ENCODE assay signal across 16 mouse cellular contexts in the genomic region with DNA sequence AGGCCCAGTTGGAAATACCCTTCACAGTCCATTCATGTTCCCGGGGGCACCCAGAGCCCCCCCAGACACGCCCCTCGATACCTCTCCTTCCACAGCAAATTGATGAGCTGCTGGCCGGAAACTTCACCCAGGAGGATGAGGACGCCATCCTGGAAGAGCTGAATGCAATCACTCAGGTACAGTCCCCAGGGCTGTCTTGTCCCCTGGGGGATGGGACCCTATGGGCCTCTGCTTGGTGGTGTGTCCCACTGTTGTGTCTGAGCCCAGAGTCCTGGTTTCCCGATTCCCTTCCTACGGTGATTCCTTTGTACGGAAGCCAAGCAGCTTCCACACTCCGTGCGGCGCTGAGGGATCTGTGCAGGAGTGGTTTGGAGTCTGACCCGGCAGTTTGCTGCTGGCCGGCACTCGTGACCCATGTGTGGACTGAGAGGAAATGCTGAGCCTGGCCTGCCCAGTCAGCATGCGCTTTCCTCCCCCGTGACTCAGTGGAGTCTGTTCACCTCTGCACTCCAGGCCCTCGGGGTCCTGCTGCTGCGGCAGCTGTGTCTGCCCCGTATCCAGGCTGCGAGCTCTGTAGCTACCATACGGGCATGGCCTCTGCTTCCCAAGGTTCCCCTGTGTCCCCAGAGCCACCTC. TPM values are rescaled to one million over a fixed set of nuclear protein-coding genes. Genes with fewer than 3 reads are reported as not detected.
A peak's percentile ranks its signal among the peaks of the same experiment; 100 is the strongest.
DNase-seq lines count a peak whose midpoint lies in the region; ATAC-seq and TF ChIP-seq lines count a peak whose summit lies in the region.
"Had no signal": no experiment of that assay in that cellular context is flagged by ENCODE, and none has a peak within 500 bp of the region (broad histone marks: within the 10 kb centered on the region; RNA-seq: fewer than 3 reads in every experiment).

No protein-coding gene starts in this region.

- H3K4me1 ChIP-seq in heart, embryonic 12.5 days (replicated peaks) = peaks cover 45% of the 10 kb centered on the region
- peaks cover 9% of the 10 kb centered on the region for H3K4me1 ChIP-seq in lung, embryonic 14.5 days (ENCODE audit: insufficient read depth)
- peaks cover 36% of the 10 kb centered on the region for H3K4me1 ChIP-seq in kidney, embryonic 16.5 days (ENCODE audit: insufficient read depth, low read length)
- H3K4me1 ChIP-seq in small intestine, adult 2 months (ENCODE audit: control insufficient read depth, insufficient read depth, insufficient read length, low read length) = peaks cover 32% of the 10 kb centered on the region

- 91% methylated on average over 21 of the region's 21 CpGs for WGBS in heart, embryonic 12.5 days
- WGBS in lung, embryonic 14.5 days = 88% methylated on average over 21 of the region's 21 CpGs
- 85% methylated on average over 21 of the region's 21 CpGs for WGBS in kidney, embryonic 16.5 days
- WGBS in small intestine, adult 2 months = 87% methylated on average over 21 of the region's 21 CpGs

- H3K9me3 ChIP-seq in heart, embryonic 12.5 days (replicated peaks) = no peaks in the 10 kb centered on the region
- H3K9me3 ChIP-seq in lung, embryonic 14.5 days (ENCODE audit: low read depth, low read length) = no peaks in the 10 kb centered on the region
- H3K9me3 ChIP-seq in kidney, embryonic 16.5 days (ENCODE audit: low read length) = no peaks in the 10 kb centered on the region
- H3K9me3 ChIP-seq: heart, embryonic 13.5 days; hindbrain, embryonic 10.5 days; limb, embryonic 15.5 days; midbrain, embryonic 15.5 days had no signal

- no peak overlapping the region for H3K27ac ChIP-seq in heart, embryonic 12.5 days (ENCODE audit: poor library complexity, severe bottlenecking)
- 0 out of 2 replicates have a peak overlapping the region, but pooled peaks have one; percentile 12 for H3K27ac ChIP-seq in lung, embryonic 14.5 days (ENCODE audit: low read depth)
- peak overlapping the region; percentile 87; the same call in 1 of the 2 replicates for H3K27ac ChIP-seq in kidney, embryonic 16.5 days (ENCODE audit: low read length)
- H3K27ac ChIP-seq in small intestine, adult 2 months (ENCODE audit: insufficient read depth, low read depth, low read length) = peak overlapping the region; percentile 99
- H3K27ac ChIP-seq: hindbrain, embryonic 10.5 days; limb, embryonic 15.5 days; midbrain, embryonic 15.5 days had no signal

- H3K9ac ChIP-seq in heart, embryonic 12.5 days = no peak overlapping the region
- no peak overlapping the region for H3K9ac ChIP-seq in lung, embryonic 14.5 days
- no peak overlapping the region for H3K9ac ChIP-seq in kidney, embryonic 16.5 days (replicated peaks; ENCODE audit: low read length)
- H3K9ac ChIP-seq: limb, embryonic 15.5 days; midbrain, embryonic 15.5 days had no signal

- peak; percentile 95 for DNase-seq in heart, adult 11 months
- no peak for DNase-seq in lung, embryonic 14.5 days
- DNase-seq in lung, postnatal 14 days = no peak
- DNase-seq in spleen, postnatal 10 days (ENCODE audit: low spot score in 2 of 2) = no peak
- DNase-seq: embryo, embryonic 11 days; right cerebral cortex, postnatal 25 days; thymus, adult 18-20 months had no signal

- H3K36me3 ChIP-seq in heart, embryonic 12.5 days = peaks cover 38% of the 10 kb centered on the region
- peaks cover 44% of the 10 kb centered on the region for H3K36me3 ChIP-seq in lung, embryonic 14.5 days (ENCODE audit: insufficient read depth)
- H3K36me3 ChIP-seq in kidney, embryonic 16.5 days (ENCODE audit: insufficient read depth, low read length) = peaks cover 27% of the 10 kb centered on the region
- H3K36me3 ChIP-seq in small intestine, adult 2 months (ENCODE audit: control insufficient read depth, insufficient read depth, low read length) = peaks cover 26% of the 10 kb centered on the region

- no peak overlapping the region for H3K4me2 ChIP-seq in heart, embryonic 12.5 days
- H3K4me2 ChIP-seq in lung, embryonic 14.5 days = 0 out of 2 replicates have a peak overlapping the region, but pooled peaks have one; percentile 12
- H3K4me2 ChIP-seq in kidney, embryonic 16.5 days (replicated peaks; ENCODE audit: low read depth, low read length) = peak overlapping the region; percentile 90; the same call in 1 of the 2 replicates
- H3K4me2 ChIP-seq: limb, embryonic 15.5 days; midbrain, embryonic 15.5 days had no signal

- H3K4me3 ChIP-seq in heart, embryonic 12.5 days = no peak overlapping the region
- no peak overlapping the region for H3K4me3 ChIP-seq in lung, embryonic 14.5 days (ENCODE audit: low read depth, low read length)
- no peak overlapping the region for H3K4me3 ChIP-seq in kidney, embryonic 16.5 days (ENCODE audit: low read length)
- peak overlapping the region; percentile 83 for H3K4me3 ChIP-seq in small intestine, adult 2 months (ENCODE audit: low read depth, low read length)
- H3K4me3 ChIP-seq: heart, embryonic 13.5 days; hindbrain, embryonic 10.5 days; limb, embryonic 15.5 days; midbrain, embryonic 15.5 days had no signal

- no peak for ATAC-seq in heart, embryonic 12.5 days (ENCODE audit: insufficient number of reproducible peaks, low FRiP score)
- ATAC-seq in lung, embryonic 14.5 days (ENCODE audit: insufficient read depth) = no peak
- ATAC-seq in kidney, embryonic 16.5 days (ENCODE audit: low FRiP score, low TSS enrichment) = no peak
- no peak for ATAC-seq in cerebellum, adult (ENCODE audit: insufficient number of reproducible peaks, low FRiP score, low TSS enrichment)
- ATAC-seq: forebrain, embryonic 14.5 days; midbrain, embryonic 15.5 days had no signal

- no peak for TF ChIP-seq CTCF in lung, embryonic 14.5 days (IDR thresholded peaks at IDR 0.05; ENCODE audit: low read depth)
- no peak for TF ChIP-seq CTCF in small intestine, adult 2 months (IDR thresholded peaks at IDR 0.05; ENCODE audit: extremely low read depth, insufficient read length, insufficient replicate concordance, low read depth, low read length)

- H3K27me3 ChIP-seq in heart, embryonic 12.5 days (replicated peaks) = no peaks in the 10 kb centered on the region
- H3K27me3 ChIP-seq in lung, embryonic 14.5 days (ENCODE audit: insufficient read depth, low read length) = no peaks in the 10 kb centered on the region
- H3K27me3 ChIP-seq in kidney, embryonic 16.5 days (ENCODE audit: insufficient read depth, low read length) = no peaks in the 10 kb centered on the region
- no peaks in the 10 kb centered on the region for H3K27me3 ChIP-seq in small intestine, adult 2 months (ENCODE audit: control insufficient read depth, insufficient read depth, low read length)
- H3K27me3 ChIP-seq: heart, embryonic 13.5 days; limb, embryonic 15.5 days; midbrain, embryonic 15.5 days had no signal

- no peak for TF ChIP-seq POLR2A in small intestine, adult 2 months (IDR thresholded peaks at IDR 0.05; ENCODE audit: low read depth, low read length)

RNA-seq across cellular contexts. Expression of a gene that starts 3.7 kb away (rescaled TPM):
- polyA plus RNA-seq in heart, embryonic 12.5 days (2016; fragmentation: Nextera tagmentation; extraction: Ambion mirVana) = 67.8 and 70.4 TPM in 2 replicates
- polyA plus RNA-seq in lung, embryonic 14.5 days (2014; fragmentation: Nextera tagmentation; extraction: Ambion mirVana) = 94.3 and 104 TPM in 2 replicates
- 110 and 114 TPM in 2 replicates for polyA plus RNA-seq in kidney, embryonic 16.5 days (2015; fragmentation: Nextera tagmentation; extraction: Ambion mirVana)
- 69.0 and 137 TPM in 2 replicates for polyA plus RNA-seq in small intestine, adult 2 months (2012; rRNA removed)

RNA-seq across cellular contexts. Expression of a gene that starts 25.6 kb away (rescaled TPM):
- 15.6 and 16.4 TPM in 2 replicates for polyA plus RNA-seq in heart, embryonic 12.5 days (2016; fragmentation: Nextera tagmentation; extraction: Ambion mirVana)
- polyA plus RNA-seq in lung, embryonic 14.5 days (2014; fragmentation: Nextera tagmentation; extraction: Ambion mirVana) = 20.4 and 20.5 TPM in 2 replicates
- 22.8 and 25.3 TPM in 2 replicates for polyA plus RNA-seq in kidney, embryonic 16.5 days (2015; fragmentation: Nextera tagmentation; extraction: Ambion mirVana)
- polyA plus RNA-seq in small intestine, adult 2 months (2012; rRNA removed) = 10.7 and 12.7 TPM in 2 replicates
